Mouse (Mus musculus): ENCODE results near the gene Krtap16-1. TPM values are rescaled to one million over a fixed set of nuclear protein-coding genes. Genes with fewer than 3 reads are reported as not detected.

Krtap16-1 gene
- polyA plus RNA-seq (2016; fragmentation: Nextera tagmentation; extraction: Ambion mirVana), result not detected in 2 replicates

GRCm38 (mm10) chr11:99986180-99986647 is at the start of gene Krtap16-1:
Gene Krtap16-1 (minus strand): TSS chr11:99986597.
- 80% methylated on average over 8 of the region's 8 CpGs for WGBS
- peaks cover 13% of the 10 kb centered on the region for H3K27me3 ChIP-seq (ENCODE audit: insufficient read depth, poor library complexity, severe bottlenecking)
- H3K4me1 ChIP-seq, result no peaks in the 10 kb centered on the region
- DNase-seq (ENCODE audit: low spot score), result peak; percentile 58
- no peak within 1 kb of the TSS for H3K27ac ChIP-seq
- H3K4me3 ChIP-seq, result no peak within 1 kb of the TSS
- H3K36me3 ChIP-seq, result no peaks in the 10 kb centered on the region
- no peaks in the 10 kb centered on the region for H3K9me3 ChIP-seq

GRCm38 (mm10) chr11:100029768-100030167 is 43.4 kb upstream of the Krtap16-1 start, which contains the start of gene Krt33b:
Gene Krt33b (minus strand): TSS chr11:100029868.
- 88% methylated on average over 6 of the region's 6 CpGs for WGBS
- no peak for DNase-seq (ENCODE audit: low spot score)

GRCm38 (mm10) chr11:100021438-100021837 is 35.0 kb upstream of the Krtap16-1 start:
- H3K4me1 ChIP-seq, result no peaks in the 10 kb centered on the region
- peak; percentile 42 for DNase-seq (ENCODE audit: low spot score)
- H3K4me3 ChIP-seq, result no peak overlapping the region
- no peak overlapping the region for H3K27ac ChIP-seq
- WGBS, result 53% methylated on average over 5 of the region's 5 CpGs
- no peaks in the 10 kb centered on the region for H3K36me3 ChIP-seq
- H3K9me3 ChIP-seq, result no peaks in the 10 kb centered on the region
- H3K27me3 ChIP-seq (ENCODE audit: insufficient read depth, poor library complexity, severe bottlenecking), result no peaks in the 10 kb centered on the region

More at GRCm38 (mm10) chr11:100029768-100030167, 43.4 kb upstream of the Krtap16-1 start, which contains the start of gene Krt33b:
- Histone ChIP-seq H3K27ac (no peak within 1 kb of the TSS), H3K36me3 (no peaks in the 10 kb centered on the region), H3K4me1 (no peaks in the 10 kb centered on the region), H3K27me3 (ENCODE audit: insufficient read depth, poor library complexity, severe bottlenecking) (no peaks in the 10 kb centered on the region), H3K4me3 (no peak within 1 kb of the TSS), H3K9me3 (no peaks in the 10 kb centered on the region)

- no peak for DNase-seq (ENCODE audit: low spot score)
- Histone ChIP-seq H3K36me3 (no peaks in the 10 kb centered on the region), H3K4me3 (no peak overlapping the region), H3K27me3 (ENCODE audit: insufficient read depth, poor library complexity, severe bottlenecking) (no peaks in the 10 kb centered on the region), H3K9me3 (no peaks in the 10 kb centered on the region), H3K4me1 (no peaks in the 10 kb centered on the region), H3K27ac (no peak overlapping the region)
- WGBS, result 63% methylated on average over 1 of the region's 1 CpGs
Observed at GRCm38 (mm10) chr11:100019466-100019865, 33.1 kb upstream of the Krtap16-1 start.

- Histone ChIP-seq H3K27me3 (ENCODE audit: insufficient read depth, poor library complexity, severe bottlenecking) (no peaks in the 10 kb centered on the region), H3K27ac (no peak within 1 kb of the TSS), H3K9me3 (no peaks in the 10 kb centered on the region), H3K36me3 (no peaks in the 10 kb centered on the region), H3K4me1 (no peaks in the 10 kb centered on the region), H3K4me3 (no peak within 1 kb of the TSS)
- 75% methylated on average over 4 of the region's 4 CpGs for WGBS
- DNase-seq (ENCODE audit: low spot score), result peak; percentile 53
Observed at GRCm38 (mm10) chr11:100016112-100016511, 29.7 kb upstream of the Krtap16-1 start, which contains the start of gene Krt33a. Gene Krt33a (minus strand): TSS chr11:100016212.

GRCm38 (mm10) chr11:100013691-100014171 is 27.3 kb upstream of the Krtap16-1 start:
- H3K36me3 ChIP-seq, result no peaks in the 10 kb centered on the region
- 82% methylated on average over 4 of the region's 4 CpGs for WGBS
- no peaks in the 10 kb centered on the region for H3K27me3 ChIP-seq (ENCODE audit: insufficient read depth, poor library complexity, severe bottlenecking)
- H3K9me3 ChIP-seq, result no peaks in the 10 kb centered on the region
- H3K4me1 ChIP-seq, result no peaks in the 10 kb centered on the region
- H3K27ac ChIP-seq, result no peak overlapping the region
- H3K4me3 ChIP-seq, result no peak overlapping the region
- DNase-seq (ENCODE audit: low spot score), result peak; percentile 60

GRCm38 (mm10) chr11:100010682-100011081 is 24.3 kb upstream of the Krtap16-1 start:
- Histone ChIP-seq H3K9me3 (no peaks in the 10 kb centered on the region), H3K27me3 (ENCODE audit: insufficient read depth, poor library complexity, severe bottlenecking) (no peaks in the 10 kb centered on the region), H3K36me3 (no peaks in the 10 kb centered on the region), H3K4me3 (no peak overlapping the region), H3K27ac (no peak overlapping the region), H3K4me1 (no peaks in the 10 kb centered on the region)
- 77% methylated on average over 5 of the region's 5 CpGs for WGBS
- peak; percentile 67 for DNase-seq (ENCODE audit: low spot score)

GRCm38 (mm10) chr11:100008336-100008735 is 21.9 kb upstream of the Krtap16-1 start:
- WGBS, result 67% methylated on average over 5 of the region's 5 CpGs
- H3K4me1 ChIP-seq, result no peaks in the 10 kb centered on the region
- no peak overlapping the region for H3K4me3 ChIP-seq
- H3K27me3 ChIP-seq (ENCODE audit: insufficient read depth, poor library complexity, severe bottlenecking), result no peaks in the 10 kb centered on the region
- DNase-seq (ENCODE audit: low spot score), result no peak
- no peaks in the 10 kb centered on the region for H3K36me3 ChIP-seq
- H3K27ac ChIP-seq, result no peak overlapping the region
- H3K9me3 ChIP-seq, result no peaks in the 10 kb centered on the region

GRCm38 (mm10) chr11:100006624-100007023 is 20.2 kb upstream of the Krtap16-1 start:
- WGBS, result 49% methylated on average over 3 of the region's 3 CpGs
- H3K4me1 ChIP-seq, result no peaks in the 10 kb centered on the region
- no peaks in the 10 kb centered on the region for H3K9me3 ChIP-seq
- DNase-seq (ENCODE audit: low spot score), result no peak
- H3K4me3 ChIP-seq, result no peak overlapping the region
- H3K27ac ChIP-seq, result no peak overlapping the region
- no peaks in the 10 kb centered on the region for H3K36me3 ChIP-seq
- H3K27me3 ChIP-seq (ENCODE audit: insufficient read depth, poor library complexity, severe bottlenecking), result no peaks in the 10 kb centered on the region

GRCm38 (mm10) chr11:100005905-100006304 is 19.5 kb upstream of the Krtap16-1 start:
- WGBS, result 84% methylated on average over 8 of the region's 8 CpGs

GRCm38 (mm10) chr11:100004846-100005245 is 18.4 kb upstream of the Krtap16-1 start:
- Histone ChIP-seq H3K27me3 (ENCODE audit: insufficient read depth, poor library complexity, severe bottlenecking) (no peaks in the 10 kb centered on the region), H3K27ac (no peak overlapping the region), H3K36me3 (no peaks in the 10 kb centered on the region), H3K4me3 (no peak overlapping the region), H3K9me3 (no peaks in the 10 kb centered on the region), H3K4me1 (no peaks in the 10 kb centered on the region)
- WGBS, result 26% methylated on average over 6 of the region's 6 CpGs
- no peak for DNase-seq (ENCODE audit: low spot score)

More at GRCm38 (mm10) chr11:100005905-100006304, 19.5 kb upstream of the Krtap16-1 start:
- Histone ChIP-seq H3K36me3 (no peaks in the 10 kb centered on the region), H3K27ac (no peak overlapping the region), H3K27me3 (ENCODE audit: insufficient read depth, poor library complexity, severe bottlenecking) (no peaks in the 10 kb centered on the region), H3K4me1 (no peaks in the 10 kb centered on the region), H3K9me3 (no peaks in the 10 kb centered on the region), H3K4me3 (no peak overlapping the region)
- DNase-seq (ENCODE audit: low spot score), result no peak

GRCm38 (mm10) chr11:99999091-99999490 is 12.7 kb upstream of the Krtap16-1 start:
- DNase-seq (ENCODE audit: low spot score), result peak; percentile 58
- Histone ChIP-seq H3K27me3 (ENCODE audit: insufficient read depth, poor library complexity, severe bottlenecking) (peaks cover 20% of the 10 kb centered on the region), H3K27ac (no peak overlapping the region), H3K4me3 (no peak overlapping the region), H3K36me3 (no peaks in the 10 kb centered on the region), H3K4me1 (no peaks in the 10 kb centered on the region), H3K9me3 (no peaks in the 10 kb centered on the region)
- 81% methylated on average over 7 of the region's 7 CpGs for WGBS

- DNase-seq (ENCODE audit: low spot score), result no peak
- Histone ChIP-seq H3K36me3 (no peaks in the 10 kb centered on the region), H3K4me3 (no peak overlapping the region), H3K9me3 (no peaks in the 10 kb centered on the region), H3K4me1 (peaks cover 7% of the 10 kb centered on the region), H3K27ac (no peak overlapping the region), H3K27me3 (ENCODE audit: insufficient read depth, poor library complexity, severe bottlenecking) (peaks cover 39% of the 10 kb centered on the region)
- 60% methylated on average over 4 of the region's 4 CpGs for WGBS
Observed at GRCm38 (mm10) chr11:99994384-99994661, 7.9 kb upstream of the Krtap16-1 start.

Data from heart, embryonic 10.5 days (tissue).